Mouse (Mus musculus) neural tube, embryonic 11.5 days (tissue): ENCODE measurements around the gene Cemip. TPM values are rescaled to one million over a fixed set of nuclear protein-coding genes. Genes with fewer than 3 reads are reported as not detected.
"Not testable (repeated sequence)": the region's sequence is repeated elsewhere in the genome, so short reads cannot be mapped to it uniquely, and the experiment has no call there.

ENCODE experiments used
- ATAC-seq: fragments of 200-750 bp; cut with Nextera tagmentation; 2 replicates; pipeline ENCODE4 v1.8.0; 2017; ENCODE audit warnings: moderate number of reproducible peaks, mild to moderate bottlenecking, moderate TSS enrichment, moderate library complexity; ENCODE audit not compliant: insufficient read depth, low FRiP score, low TSS enrichment
- DNase-seq: peaks from one replicate; pipeline ENCODE4 v3.0.0-alpha.2; 2015; ENCODE audit warnings: low spot score
- H3K27ac ChIP-seq: fragments of 300-500 bp; sonication (generic); 2 replicates; pipeline ENCODE4 v1.5.1; 2014; ENCODE audit warnings: low read depth, mild to moderate bottlenecking, low read length
- H3K27me3 ChIP-seq: fragments of 300-500 bp; sonication (generic); 2 replicates; pipeline ENCODE4 v1.6.1; 2014; ENCODE audit warnings: mild to moderate bottlenecking, low read length, mixed read lengths; ENCODE audit not compliant: control insufficient read depth, insufficient read depth
- H3K36me3 ChIP-seq: fragments of 300-500 bp; sonication (generic); 2 replicates; pipeline ENCODE4 v1.6.1; 2014; ENCODE audit warnings: mild to moderate bottlenecking, low read length, moderate library complexity, mixed read lengths; ENCODE audit not compliant: control insufficient read depth, insufficient read depth
- H3K4me1 ChIP-seq: fragments of 300-500 bp; sonication (generic); 2 replicates; pipeline ENCODE4 v1.6.1; 2014; ENCODE audit warnings: low read length, mixed read lengths; ENCODE audit not compliant: control insufficient read depth, insufficient read depth
- H3K4me2 ChIP-seq: fragments of 300-500 bp; sonication (generic); 2 replicates; pipeline ENCODE4 v1.6.1; 2014; ENCODE audit warnings: low read depth, mild to moderate bottlenecking, moderate library complexity
- H3K4me3 ChIP-seq: fragments of 300-500 bp; sonication (generic); 2 replicates; pipeline ENCODE4 v1.5.1; 2014; ENCODE audit warnings: low read depth, low read length
- H3K9ac ChIP-seq: fragments of 300-500 bp; sonication (generic); 2 replicates; pipeline ENCODE4 v1.6.1; 2014; ENCODE audit warnings: mild to moderate bottlenecking, low read length
- H3K9me3 ChIP-seq: fragments of 300-500 bp; sonication (generic); 2 replicates; pipeline ENCODE4 v1.6.1; 2016; ENCODE audit warnings: low read length; ENCODE audit not compliant: control insufficient read depth
- WGBS: fragments of 180-500 bp; shearing (Covaris S2); extraction: QIAGEN DNeasy Blood & Tissue Kit; methylation state at CpG from one replicate; pipeline ENCODE4 v1.1.7; 2014; 5-methylcytosine and 5-hydroxymethylcytosine counted together
- polyA plus RNA-seq: library from polyadenylated mRNA; unstranded; fragments of >200 nt; fragmentation: Nextera tagmentation; extraction: Ambion mirVana; gene quantifications from 2 replicates; pipeline ENCODE4 v1.2.1, GENCODE M21; 2014

Gene Cemip
- polyA plus RNA-seq, 1 experiment from 2014 or later, result 0.11 TPM

DNA sequence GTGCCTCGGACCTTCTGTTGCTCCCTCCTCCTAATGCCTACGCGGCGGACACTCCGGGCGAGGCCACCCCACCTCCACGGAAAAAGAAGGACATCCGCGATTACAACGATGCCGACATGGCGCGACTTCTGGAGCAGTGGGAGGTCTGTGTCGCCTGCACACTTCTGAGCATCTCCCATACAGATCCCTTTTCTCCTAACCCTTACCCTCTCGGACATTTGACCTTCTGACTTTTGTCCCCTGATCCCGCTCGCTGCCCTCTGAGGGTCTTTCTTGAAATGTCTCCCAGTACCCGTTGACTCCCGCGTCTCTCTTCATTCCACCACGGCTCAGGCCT lies 194.0 kb downstream of the Cemip start:
- peak; percentile 3; the same call in 1 of the 2 replicates for ATAC-seq
- Histone ChIP-seq H3K9ac (peak overlapping the region; percentile 83), H3K4me1 (peaks cover 12% of the 10 kb centered on the region; the same call in 1 of the 2 replicates), H3K27ac (peak overlapping the region; percentile 81), H3K27me3 (no peaks in the 10 kb centered on the region), H3K4me3 (peak overlapping the region; percentile 66), H3K9me3 (no peaks in the 10 kb centered on the region), H3K36me3 (no peaks in the 10 kb centered on the region; the same call in 1 of the 2 replicates), H3K4me2 (peak overlapping the region; percentile 64)
- under 1% methylated on average over 20 of the region's 21 CpGs for WGBS
- no peak for DNase-seq

DNA sequence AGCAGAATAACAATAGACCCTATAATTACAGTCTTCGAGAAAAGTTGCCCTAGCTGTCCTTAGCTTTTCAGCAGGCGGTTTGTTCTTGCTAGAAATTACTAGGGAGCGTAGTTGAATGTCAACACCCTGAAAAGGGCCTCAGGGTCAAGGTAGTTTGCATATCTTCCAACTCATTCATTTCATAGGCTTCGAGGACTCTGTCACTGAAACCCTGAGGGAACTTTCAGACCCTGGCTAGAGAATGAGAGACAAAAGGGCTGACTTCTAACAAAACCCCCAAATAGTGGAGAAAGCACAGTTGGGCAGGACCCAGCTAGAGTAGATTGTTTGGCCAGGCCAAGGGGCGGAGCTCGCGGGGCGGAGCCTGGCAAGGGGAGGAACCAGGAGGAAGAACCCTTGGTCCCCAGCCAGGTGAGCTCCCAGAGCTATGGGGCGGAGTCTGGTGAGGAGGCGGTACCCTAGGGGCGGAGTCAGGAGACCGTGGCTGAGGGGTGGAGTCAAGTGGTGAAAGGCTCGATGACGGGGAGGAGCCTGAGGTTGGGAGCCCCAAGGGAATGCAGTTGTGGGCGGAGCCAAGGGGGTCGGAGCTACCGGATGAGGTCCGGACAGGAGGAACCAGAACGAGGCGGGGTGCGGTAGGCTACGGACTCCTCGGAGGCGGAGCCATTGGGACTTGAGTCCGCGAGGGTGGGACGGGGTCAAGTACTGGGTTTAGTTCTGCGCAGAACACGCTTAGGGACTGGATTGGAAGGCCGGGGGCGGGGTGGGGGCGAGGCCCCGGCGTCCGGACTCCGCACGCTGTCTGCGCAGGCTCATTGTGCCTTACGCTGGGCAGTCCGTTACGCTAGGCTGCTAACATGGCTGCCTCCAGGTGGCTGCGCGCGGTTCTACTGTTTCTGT lies 194.6 kb downstream of the Cemip start:
- no peaks in the 10 kb centered on the region for H3K27me3 ChIP-seq
- 3% methylated on average over 44 of the region's 44 CpGs for WGBS
- no peaks in the 10 kb centered on the region for H3K36me3 ChIP-seq
- DNase-seq (peak; percentile 98), ATAC-seq (peak; percentile 95)
- peak overlapping the region; percentile 83 for H3K9ac ChIP-seq
- no peaks in the 10 kb centered on the region for H3K9me3 ChIP-seq
- peak overlapping the region; percentile 81 for H3K27ac ChIP-seq
- peak overlapping the region; percentile 66 for H3K4me3 ChIP-seq
- H3K4me2 ChIP-seq, result peak overlapping the region; percentile 64
- peaks cover 12% of the 10 kb centered on the region; the same call in 1 of the 2 replicates for H3K4me1 ChIP-seq

GRCm38 (mm10) chr7:83889946-83890345 lies 196.4 kb downstream of the Cemip start:
- H3K4me2 ChIP-seq, H3K4me3 ChIP-seq, H3K9ac ChIP-seq, H3K27me3 ChIP-seq, DNase-seq, H3K36me3 ChIP-seq, H3K27ac ChIP-seq, ATAC-seq, H3K9me3 ChIP-seq: not testable (repeated sequence)
- WGBS, result 89% methylated on average over 5 of the region's 5 CpGs
- H3K4me1 ChIP-seq, result peaks cover 13% of the 10 kb centered on the region

- Histone ChIP-seq H3K4me1 (peaks cover 16% of the 10 kb centered on the region), H3K4me3 (no peak overlapping the region), H3K27ac (no peak overlapping the region), H3K27me3 (no peaks in the 10 kb centered on the region), H3K9me3 (no peaks in the 10 kb centered on the region), H3K36me3 (no peaks in the 10 kb centered on the region), H3K4me2 (no peak overlapping the region), H3K9ac (no peak overlapping the region)
- ATAC-seq (no peak), DNase-seq (no peak)
- WGBS, result 76% methylated on average over 3 of the region's 3 CpGs
Measured at GRCm38 (mm10) chr7:83889383-83889782, 196.9 kb downstream of the Cemip start.

GRCm38 (mm10) chr7:83886366-83887129 lies 199.8 kb downstream of the Cemip start:
- Histone ChIP-seq H3K4me2 (no peak overlapping the region), H3K9ac (no peak overlapping the region), H3K27ac (no peak overlapping the region), H3K4me3 (no peak overlapping the region), H3K9me3 (no peaks in the 10 kb centered on the region), H3K36me3 (peaks cover 3% of the 10 kb centered on the region), H3K4me1 (peaks cover 16% of the 10 kb centered on the region), H3K27me3 (no peaks in the 10 kb centered on the region)
- no peak for DNase-seq
- 94% methylated on average over 6 of the region's 6 CpGs for whole genome bisulfite sequencing
- no peak for ATAC-seq

DNA sequence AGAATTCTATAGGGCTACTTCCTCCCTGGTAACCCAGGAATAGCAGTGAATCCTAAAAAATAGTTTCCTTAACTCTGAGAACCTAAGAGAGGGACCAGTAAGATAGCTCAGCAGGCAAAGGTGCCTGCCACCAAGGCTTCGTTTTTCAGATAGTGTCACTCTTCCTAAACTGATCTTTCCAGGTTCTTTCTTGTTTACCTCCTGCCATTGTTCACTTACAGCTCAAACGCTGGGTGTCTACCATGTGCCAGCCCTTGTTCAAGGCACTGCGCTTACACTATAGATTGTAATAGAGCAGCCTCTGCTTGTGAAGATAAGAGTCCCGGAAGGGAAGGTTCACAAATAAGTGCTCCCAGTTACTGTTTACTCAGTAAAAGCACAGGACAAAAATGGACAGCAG lies 200.5 kb downstream of the Cemip start:
- no peak for DNase-seq
- no peak overlapping the region for H3K27ac ChIP-seq
- H3K4me2 ChIP-seq, result no peak overlapping the region
- ATAC-seq, result no peak
- H3K4me1 ChIP-seq, result peaks cover 17% of the 10 kb centered on the region
- H3K27me3 ChIP-seq, result no peaks in the 10 kb centered on the region
- peaks cover 3% of the 10 kb centered on the region for H3K36me3 ChIP-seq
- H3K9ac ChIP-seq, result no peak overlapping the region
- no peaks in the 10 kb centered on the region for H3K9me3 ChIP-seq
- 90% methylated on average over 4 of the region's 4 CpGs for WGBS
- H3K4me3 ChIP-seq, result no peak overlapping the region

- no peak for ATAC-seq
- Histone ChIP-seq H3K4me1 (peaks cover 17% of the 10 kb centered on the region), H3K27me3 (no peaks in the 10 kb centered on the region), H3K27ac (peak overlapping the region; percentile 95), H3K9ac (peak overlapping the region; percentile 72), H3K9me3 (no peaks in the 10 kb centered on the region), H3K4me2 (peak overlapping the region; percentile 83), H3K4me3 (peak overlapping the region; percentile 77), H3K36me3 (peaks cover 3% of the 10 kb centered on the region)
- no peak for DNase-seq
- WGBS, result 46% methylated on average over 6 of the region's 6 CpGs
Measured at GRCm38 (mm10) chr7:83884921-83885532, 201.3 kb downstream of the Cemip start.

DNA sequence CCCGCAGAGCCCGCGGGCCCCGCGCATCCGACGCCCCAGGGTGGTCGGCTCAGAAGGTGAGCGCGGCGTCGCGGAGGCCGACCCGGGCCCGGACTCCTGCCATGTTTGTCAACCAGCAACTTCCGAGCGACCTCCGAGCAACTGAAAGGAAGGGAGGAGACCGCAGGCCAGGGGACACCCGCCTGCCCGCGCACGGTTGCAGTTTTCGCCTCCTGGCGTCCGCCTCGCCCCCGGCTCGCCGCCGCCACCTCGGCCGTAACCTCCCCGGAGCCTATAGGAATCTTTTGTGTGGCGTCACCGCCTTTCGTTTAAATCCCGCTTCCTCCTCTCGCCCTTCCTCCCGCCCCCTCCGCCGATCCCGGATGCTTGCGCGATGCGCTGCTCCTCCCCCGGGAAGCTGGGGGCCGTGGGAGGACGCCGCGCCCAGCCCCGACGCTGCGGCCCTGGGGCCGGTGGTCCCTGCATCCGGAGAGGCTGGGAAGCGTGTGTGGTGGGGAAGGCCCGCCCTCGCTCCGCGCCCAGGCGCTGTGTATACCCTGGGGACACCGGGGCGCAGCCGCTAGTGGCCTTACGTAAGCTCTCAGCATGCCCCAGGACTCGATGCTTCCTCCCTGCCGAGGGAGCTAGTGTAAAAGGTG lies 202.2 kb downstream of the Cemip start, which contains the start of the genes Tlnrd1 and Mesd:
Gene Tlnrd1 (minus strand): TSS at position 285 of the 638 bp plus-strand sequence.
Gene Mesd (plus strand): TSS at position 446 of the 638 bp plus-strand sequence.
- Histone ChIP-seq H3K27ac (peak within 1 kb of the TSS; percentile 95), H3K36me3 (peaks cover 3% of the 10 kb centered on the region), H3K9me3 (no peaks in the 10 kb centered on the region), H3K4me3 (peak within 1 kb of the TSS; percentile 77), H3K4me1 (peaks cover 17% of the 10 kb centered on the region), H3K27me3 (no peaks in the 10 kb centered on the region), H3K4me2 (peak within 1 kb of the TSS; percentile 83), H3K9ac (peak within 1 kb of the TSS; percentile 72)
- ATAC-seq (peak; percentile 86), DNase-seq (peak; percentile 91)
- under 1% methylated on average over 68 of the region's 69 CpGs for WGBS
